Mouse (Mus musculus): ENCODE measurements around the gene Gdpd1. TPM values are rescaled to one million over a fixed set of nuclear protein-coding genes. Genes with fewer than 3 reads are reported as not detected.

Gdpd1 gene
- 1.7 and 1.9 TPM in 2 replicates for polyA plus RNA-seq (2012; rRNA removed)

DNA sequence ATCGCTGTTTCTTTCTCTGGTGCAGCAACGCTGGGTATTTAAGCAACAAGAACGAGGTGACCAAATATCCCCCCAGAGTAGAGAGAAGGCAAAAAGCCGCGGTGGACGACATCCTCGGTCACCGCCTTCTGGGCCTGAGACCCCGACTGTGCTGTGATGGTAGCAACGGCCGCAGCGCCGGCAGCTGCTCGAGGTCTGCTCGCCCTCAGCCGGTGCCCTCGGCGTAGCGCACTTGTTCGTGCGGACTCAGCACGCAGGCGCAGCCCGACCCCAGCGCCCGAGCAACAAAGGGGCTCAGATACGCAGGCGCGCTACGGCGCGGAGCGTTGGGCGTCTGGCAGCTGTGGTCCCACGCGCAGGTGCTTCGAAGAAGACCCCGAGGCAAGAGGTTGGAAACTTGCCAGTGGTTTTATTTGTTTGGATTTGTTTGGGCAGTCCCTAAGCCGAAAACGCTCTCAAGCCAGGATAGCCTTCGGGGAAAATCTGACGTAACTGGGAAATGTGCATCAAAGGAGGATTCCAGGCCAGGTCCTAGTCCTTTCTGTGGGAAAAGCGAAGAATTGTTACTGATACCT is at the start of gene Gdpd1:
TSS of gene Gdpd1 (minus strand) at position 197 of the 575 bp plus-strand sequence.
- H3K4me1 ChIP-seq (ENCODE audit: control insufficient read depth, insufficient read depth, insufficient read length) = peaks cover 4% of the 10 kb centered on the region; the same call in 1 of the 2 replicates
- H3K27me3 ChIP-seq (ENCODE audit: control insufficient read depth, insufficient read depth, low read length) = no peaks in the 10 kb centered on the region
- DNase-seq (ENCODE audit: low read depth in 1 of 2, low spot score in 2 of 2) = peak; percentile 47 to 80
- no peak within 1 kb of the TSS for H3K27ac ChIP-seq (ENCODE audit: insufficient read depth, low read length)
- WGBS = 2% methylated on average over 43 of the region's 43 CpGs
- peak within 1 kb of the TSS; percentile 59 for H3K4me3 ChIP-seq (ENCODE audit: extremely low read depth, insufficient read depth, insufficient read length)
- H3K36me3 ChIP-seq (ENCODE audit: control insufficient read depth, insufficient read depth, low read length) = peaks cover 3% of the 10 kb centered on the region
- no peak for TF ChIP-seq POLR2A (IDR thresholded peaks at IDR 0.05; ENCODE audit: low read depth, low read length)
- 0 out of 2 replicates have a peak, but pooled peaks have one; percentile 18 for TF ChIP-seq CTCF (IDR thresholded peaks at IDR 0.05; ENCODE audit: extremely low read depth, insufficient read depth, insufficient read length, insufficient replicate concordance)

DNA sequence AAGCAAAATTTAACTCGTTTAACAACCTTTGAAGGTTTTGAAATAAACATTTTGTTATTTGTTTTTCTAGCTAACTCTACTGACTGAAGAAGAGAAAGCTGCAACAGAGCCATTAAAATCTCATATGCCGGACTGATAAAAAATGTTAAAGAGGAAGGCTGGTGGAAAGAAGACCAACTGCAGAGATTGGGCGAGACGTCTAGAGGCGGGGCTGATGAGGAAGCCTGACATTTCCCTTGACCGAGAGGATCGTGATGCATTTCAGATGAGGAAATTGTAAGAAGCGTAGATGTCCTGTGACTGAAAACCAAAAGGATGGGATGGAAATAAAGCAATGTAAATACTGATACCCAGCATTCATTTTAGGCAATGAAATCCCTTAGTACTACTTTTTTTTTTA is 48.0 kb upstream of the Gdpd1 start:
- no peak for TF ChIP-seq CTCF (IDR thresholded peaks at IDR 0.05; ENCODE audit: extremely low read depth, insufficient read depth, insufficient read length, insufficient replicate concordance)
- no peak for TF ChIP-seq POLR2A (IDR thresholded peaks at IDR 0.05; ENCODE audit: low read depth, low read length)
- no peak overlapping the region for H3K4me3 ChIP-seq (ENCODE audit: extremely low read depth, insufficient read depth, insufficient read length)

DNA sequence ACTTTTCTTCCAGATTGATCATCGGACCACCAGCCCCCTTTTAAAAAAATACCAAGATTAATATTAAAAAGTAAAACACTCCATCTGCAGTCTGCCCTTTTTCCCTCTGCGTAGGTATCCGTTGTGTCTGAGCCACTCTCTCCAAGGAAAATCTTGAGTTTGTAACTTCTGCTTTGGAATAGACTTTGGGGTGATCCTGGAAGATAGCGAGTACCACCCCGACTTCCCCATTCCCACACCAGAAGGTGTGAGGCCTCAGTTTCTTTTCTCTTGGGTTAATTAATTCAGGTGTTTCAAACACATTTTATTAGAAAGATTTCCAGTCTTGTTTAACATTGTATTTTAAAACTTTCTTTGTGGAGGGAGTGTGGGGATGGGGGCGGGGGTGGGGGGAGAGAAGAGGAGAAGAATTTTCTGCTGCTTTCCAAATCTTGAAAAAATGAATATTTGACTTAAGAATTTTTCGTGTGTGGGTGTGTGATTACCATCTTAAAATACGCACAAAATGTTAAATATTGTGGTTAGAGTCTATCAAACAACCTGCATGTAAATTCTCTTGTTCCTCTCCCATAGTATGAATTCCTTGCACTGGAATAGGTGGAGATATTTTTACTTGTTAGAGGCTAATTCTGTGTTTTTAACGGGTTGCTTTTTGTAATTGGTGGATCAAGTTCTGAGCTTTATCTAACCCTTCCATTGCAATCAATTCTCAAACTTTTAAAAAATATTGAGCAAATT is 36.5 kb upstream of the Gdpd1 start:
- Histone ChIP-seq H3K27ac (ENCODE audit: insufficient read depth, low read length) (no peak overlapping the region), H3K27me3 (ENCODE audit: control insufficient read depth, insufficient read depth, low read length) (no peaks in the 10 kb centered on the region), H3K4me1 (ENCODE audit: control insufficient read depth, insufficient read depth, insufficient read length) (no peaks in the 10 kb centered on the region), H3K36me3 (ENCODE audit: control insufficient read depth, insufficient read depth, low read length) (no peaks in the 10 kb centered on the region; the same call in 1 of the 2 replicates), H3K4me3 (ENCODE audit: extremely low read depth, insufficient read depth, insufficient read length) (peak overlapping the region; percentile 64)
- WGBS = 9% methylated on average over 9 of the region's 9 CpGs
- no peak for DNase-seq (ENCODE audit: low read depth in 1 of 2, low spot score in 2 of 2)
- TF ChIP-seq POLR2A (IDR thresholded peaks at IDR 0.05; ENCODE audit: low read depth, low read length) = no peak
- no peak for TF ChIP-seq CTCF (IDR thresholded peaks at IDR 0.05; ENCODE audit: extremely low read depth, insufficient read depth, insufficient read length, insufficient replicate concordance)

More for the DNA sequence above, 48.0 kb upstream of the Gdpd1 start:
- H3K27me3 ChIP-seq (ENCODE audit: control insufficient read depth, insufficient read depth, low read length) = no peaks in the 10 kb centered on the region
- H3K36me3 ChIP-seq (ENCODE audit: control insufficient read depth, insufficient read depth, low read length) = peaks cover 4% of the 10 kb centered on the region
- no peaks in the 10 kb centered on the region for H3K4me1 ChIP-seq (ENCODE audit: control insufficient read depth, insufficient read depth, insufficient read length)
- no peak for DNase-seq (ENCODE audit: low read depth in 1 of 2, low spot score in 2 of 2)
- no peak overlapping the region for H3K27ac ChIP-seq (ENCODE audit: insufficient read depth, low read length)
- WGBS = 84% methylated on average over 8 of the region's 8 CpGs

DNA sequence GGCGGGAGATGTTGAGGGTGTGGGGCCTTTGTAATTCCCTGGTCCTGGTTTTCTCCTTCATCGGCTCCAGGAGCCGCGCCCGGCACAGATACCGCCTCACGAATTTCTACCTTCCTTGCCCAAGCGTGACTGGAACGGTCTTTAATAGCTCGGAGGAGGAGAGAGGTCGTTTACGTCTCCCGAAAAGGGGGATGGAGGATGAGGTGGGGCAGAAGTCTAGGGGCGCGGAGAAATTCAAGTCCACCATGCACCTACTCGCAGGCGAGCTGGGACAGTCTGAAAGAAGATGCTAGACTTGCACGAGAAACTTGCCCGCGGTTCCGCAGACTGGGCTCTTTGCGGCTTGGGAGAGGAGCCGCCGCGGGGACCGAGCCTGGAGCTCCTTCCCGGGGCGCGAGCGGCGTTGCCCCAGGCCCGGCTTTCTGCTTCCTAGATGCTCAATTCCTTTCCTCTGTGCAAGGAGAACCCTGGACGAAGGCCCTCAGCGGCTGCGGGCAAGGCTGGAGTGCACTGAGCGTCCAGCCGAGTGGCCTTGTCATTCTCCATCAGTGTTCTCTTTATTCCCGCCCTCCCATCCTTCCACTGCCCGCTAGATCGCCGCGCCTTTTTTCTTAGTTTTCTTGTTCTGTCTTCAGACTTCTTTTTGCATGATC is 35.8 kb upstream of the Gdpd1 start:
- H3K4me3 ChIP-seq (ENCODE audit: extremely low read depth, insufficient read depth, insufficient read length) = peak overlapping the region; percentile 64
- DNase-seq (ENCODE audit: low read depth in 1 of 2, low spot score in 2 of 2) = peak in 1 of 2 experiments; percentile 6
- H3K4me1 ChIP-seq (ENCODE audit: control insufficient read depth, insufficient read depth, insufficient read length) = no peaks in the 10 kb centered on the region
- WGBS = under 1% methylated on average over 42 of the region's 42 CpGs
- no peaks in the 10 kb centered on the region; the same call in 1 of the 2 replicates for H3K36me3 ChIP-seq (ENCODE audit: control insufficient read depth, insufficient read depth, low read length)
- H3K27me3 ChIP-seq (ENCODE audit: control insufficient read depth, insufficient read depth, low read length) = no peaks in the 10 kb centered on the region
- no peak for TF ChIP-seq POLR2A (IDR thresholded peaks at IDR 0.05; ENCODE audit: low read depth, low read length)
- no peak for TF ChIP-seq CTCF (IDR thresholded peaks at IDR 0.05; ENCODE audit: extremely low read depth, insufficient read depth, insufficient read length, insufficient replicate concordance)
- peak overlapping the region; percentile 15 for H3K27ac ChIP-seq (ENCODE audit: insufficient read depth, low read length)

DNA sequence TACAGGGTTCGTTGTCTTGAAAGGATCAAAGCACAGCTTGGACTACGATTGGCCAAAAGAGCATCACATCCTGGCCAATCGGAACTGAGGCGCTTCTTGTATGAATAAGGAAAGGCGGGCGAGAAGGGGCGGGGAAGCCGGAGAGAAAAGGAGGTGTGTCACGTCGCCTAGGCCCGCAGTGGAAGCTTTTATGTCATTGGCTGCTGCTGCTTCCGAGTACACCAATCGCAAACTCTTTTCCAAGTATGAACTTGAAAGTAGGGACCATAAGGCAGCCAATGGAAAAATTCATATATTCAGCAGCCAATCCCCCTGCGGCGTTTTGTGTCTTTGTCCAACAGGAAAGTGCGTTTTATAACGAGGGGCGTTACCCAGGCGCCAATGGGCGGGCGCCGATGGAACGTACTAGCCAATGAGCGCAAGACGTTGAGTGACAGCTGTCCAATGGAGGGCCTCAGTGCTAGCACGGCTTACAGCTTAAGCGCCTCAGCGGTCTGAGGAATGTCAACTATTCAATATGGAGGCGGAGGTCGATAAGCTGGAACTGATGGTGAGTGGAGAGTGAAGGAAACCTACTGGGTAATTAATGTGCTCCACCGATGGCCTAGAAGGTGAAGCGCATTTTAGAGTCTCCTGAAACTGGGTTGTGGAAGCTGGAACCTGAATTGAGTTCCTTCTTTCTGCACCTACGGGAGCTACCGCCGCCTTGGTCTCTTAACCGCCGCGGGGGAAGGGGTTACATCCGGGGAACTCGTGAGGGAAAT is 35.1 kb upstream of the Gdpd1 start, which contains the start of gene Ska2:
TSS of gene Ska2 (plus strand) at position 480 of the 764 bp plus-strand sequence.
- no peak for TF ChIP-seq CTCF (IDR thresholded peaks at IDR 0.05; ENCODE audit: extremely low read depth, insufficient read depth, insufficient read length, insufficient replicate concordance)
- peak; percentile 24 for TF ChIP-seq POLR2A (IDR thresholded peaks at IDR 0.05; ENCODE audit: low read depth, low read length)
- Histone ChIP-seq H3K4me3 (ENCODE audit: extremely low read depth, insufficient read depth, insufficient read length) (peak within 1 kb of the TSS; percentile 71), H3K27ac (ENCODE audit: insufficient read depth, low read length) (peak within 1 kb of the TSS; percentile 15), H3K4me1 (ENCODE audit: control insufficient read depth, insufficient read depth, insufficient read length) (no peaks in the 10 kb centered on the region), H3K36me3 (ENCODE audit: control insufficient read depth, insufficient read depth, low read length) (no peaks in the 10 kb centered on the region; the same call in 1 of the 2 replicates), H3K27me3 (ENCODE audit: control insufficient read depth, insufficient read depth, low read length) (no peaks in the 10 kb centered on the region)
- DNase-seq (ENCODE audit: low read depth in 1 of 2, low spot score in 2 of 2) = peak; percentile 94 to 99
- under 1% methylated on average over 40 of the region's 40 CpGs for WGBS

DNA sequence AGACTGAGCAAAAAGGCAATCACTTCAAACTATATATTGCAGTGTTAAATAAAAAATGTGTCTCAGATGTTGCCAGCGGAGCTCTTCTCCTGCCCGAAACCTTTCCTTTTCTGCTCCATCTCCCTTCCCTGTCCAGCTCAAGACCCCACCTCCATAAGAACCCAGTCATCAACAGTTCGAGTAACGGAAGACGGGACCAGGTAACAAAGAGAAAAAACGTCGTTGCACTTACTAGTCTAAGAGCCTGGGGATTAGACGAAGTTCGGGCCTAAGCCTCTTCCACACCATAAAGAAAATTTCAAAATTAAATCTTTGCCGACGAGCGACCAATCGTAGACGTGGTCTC is 34.5 kb upstream of the Gdpd1 start, which contains the start of gene Prr11:
TSS of gene Prr11 (minus strand) at position 300 of the 346 bp plus-strand sequence.
- no peak for DNase-seq (ENCODE audit: low read depth in 1 of 2, low spot score in 2 of 2)
- Histone ChIP-seq H3K27me3 (ENCODE audit: control insufficient read depth, insufficient read depth, low read length) (no peaks in the 10 kb centered on the region), H3K27ac (ENCODE audit: insufficient read depth, low read length) (peak within 1 kb of the TSS; percentile 15), H3K4me1 (ENCODE audit: control insufficient read depth, insufficient read depth, insufficient read length) (no peaks in the 10 kb centered on the region), H3K36me3 (ENCODE audit: control insufficient read depth, insufficient read depth, low read length) (no peaks in the 10 kb centered on the region; the same call in 1 of the 2 replicates), H3K4me3 (ENCODE audit: extremely low read depth, insufficient read depth, insufficient read length) (peak within 1 kb of the TSS; percentile 71)
- TF ChIP-seq CTCF (IDR thresholded peaks at IDR 0.05; ENCODE audit: extremely low read depth, insufficient read depth, insufficient read length, insufficient replicate concordance) = no peak
- TF ChIP-seq POLR2A (IDR thresholded peaks at IDR 0.05; ENCODE audit: low read depth, low read length) = no peak
- WGBS = under 1% methylated on average over 14 of the region's 14 CpGs

All from spleen, adult 2 months (tissue).